Mouse (Mus musculus): Measurements from ENCODE around the gene Cirbp. TPM values are rescaled to one million over a fixed set of nuclear protein-coding genes. Genes with fewer than 3 reads are reported as not detected.
A peak's percentile ranks its signal among the peaks of the same experiment; 100 is the strongest.

The Cirbp gene
- total and polyA plus RNA-seq, 2 experiments from 2014 or later: 315 to 829 TPM

- no peak overlapping the region for H3K4me2 ChIP-seq (ENCODE audit: low read depth, low read length, poor library complexity, severe bottlenecking)
- H3K4me1 ChIP-seq (ENCODE audit: insufficient read depth, low read length): peaks cover 14% of the 10 kb centered on the region
- no peak for TF ChIP-seq CTCF (IDR thresholded peaks at IDR 0.05)
- no peaks in the 10 kb centered on the region for H3K27me3 ChIP-seq (ENCODE audit: insufficient read depth, low read length)
- no peak for ATAC-seq (ENCODE audit: low FRiP score)
- no peaks in the 10 kb centered on the region for H3K9me3 ChIP-seq (ENCODE audit: low read length)
- DNase-seq (ENCODE audit: low spot score): no peak
- WGBS: 79% methylated on average over 2 of the region's 2 CpGs
- H3K36me3 ChIP-seq (ENCODE audit: insufficient read depth, low read length): peaks cover 8% of the 10 kb centered on the region; the same call in 1 of the 2 replicates
- no peak overlapping the region for H3K4me3 ChIP-seq (ENCODE audit: low read depth, low read length)
- no peak overlapping the region for H3K27ac ChIP-seq (ENCODE audit: low read depth, low read length)
- H3K9ac ChIP-seq (replicated peaks; ENCODE audit: low read length, poor library complexity, severe bottlenecking): no peak overlapping the region
Observed at GRCm38 (mm10) chr10:80120146-80120545, 45.6 kb upstream of the Cirbp start.

- ATAC-seq (ENCODE audit: low FRiP score) (no peak), DNase-seq (ENCODE audit: low spot score) (no peak)
- H3K4me3 ChIP-seq (ENCODE audit: low read depth, low read length): no peak overlapping the region
- no peak overlapping the region for H3K27ac ChIP-seq (ENCODE audit: low read depth, low read length)
- no peak overlapping the region for H3K4me2 ChIP-seq (ENCODE audit: low read depth, low read length, poor library complexity, severe bottlenecking)
- H3K27me3 ChIP-seq (ENCODE audit: insufficient read depth, low read length): no peaks in the 10 kb centered on the region
- H3K9me3 ChIP-seq (ENCODE audit: low read length): no peaks in the 10 kb centered on the region
- TF ChIP-seq CTCF (IDR thresholded peaks at IDR 0.05): no peak
- WGBS: 87% methylated on average over 2 of the region's 2 CpGs
- H3K36me3 ChIP-seq (ENCODE audit: insufficient read depth, low read length): peaks cover 21% of the 10 kb centered on the region
- H3K9ac ChIP-seq (replicated peaks; ENCODE audit: low read length, poor library complexity, severe bottlenecking): no peak overlapping the region
- H3K4me1 ChIP-seq (ENCODE audit: insufficient read depth, low read length): peaks cover 14% of the 10 kb centered on the region
Observed at GRCm38 (mm10) chr10:80121639-80122038, 44.1 kb upstream of the Cirbp start.

- ATAC-seq (ENCODE audit: low FRiP score): no peak
- no peaks in the 10 kb centered on the region for H3K27me3 ChIP-seq (ENCODE audit: insufficient read depth, low read length)
- no peak for DNase-seq (ENCODE audit: low spot score)
- no peaks in the 10 kb centered on the region for H3K9me3 ChIP-seq (ENCODE audit: low read length)
- WGBS: 96% methylated on average over 9 of the region's 9 CpGs
- peak overlapping the region; percentile 39; the same call in 1 of the 2 replicates for H3K9ac ChIP-seq (replicated peaks; ENCODE audit: low read length, poor library complexity, severe bottlenecking)
- no peak overlapping the region for H3K4me2 ChIP-seq (ENCODE audit: low read depth, low read length, poor library complexity, severe bottlenecking)
- no peak overlapping the region for H3K4me3 ChIP-seq (ENCODE audit: low read depth, low read length)
- no peak overlapping the region for H3K27ac ChIP-seq (ENCODE audit: low read depth, low read length)
- no peaks in the 10 kb centered on the region for H3K4me1 ChIP-seq (ENCODE audit: insufficient read depth, low read length)
- H3K36me3 ChIP-seq (ENCODE audit: insufficient read depth, low read length): peaks cover 44% of the 10 kb centered on the region
- TF ChIP-seq CTCF (IDR thresholded peaks at IDR 0.05): no peak
Observed at GRCm38 (mm10) chr10:80123932-80124562, 41.7 kb upstream of the Cirbp start.

GRCm38 (mm10) chr10:80127920-80128319, 37.9 kb upstream of the Cirbp start:
- TF ChIP-seq CTCF (IDR thresholded peaks at IDR 0.05): no peak
- ATAC-seq (ENCODE audit: low FRiP score) (no peak), DNase-seq (ENCODE audit: low spot score) (no peak)
- Histone ChIP-seq H3K36me3 (ENCODE audit: insufficient read depth, low read length) (peaks cover 72% of the 10 kb centered on the region), H3K9me3 (ENCODE audit: low read length) (no peaks in the 10 kb centered on the region), H3K9ac (replicated peaks; ENCODE audit: low read length, poor library complexity, severe bottlenecking) (no peak overlapping the region), H3K4me2 (ENCODE audit: low read depth, low read length, poor library complexity, severe bottlenecking) (no peak overlapping the region), H3K27me3 (ENCODE audit: insufficient read depth, low read length) (no peaks in the 10 kb centered on the region), H3K4me1 (ENCODE audit: insufficient read depth, low read length) (0 out of 2 replicates have a peak, but pooled peaks cover 5% of the 10 kb centered on the region), H3K4me3 (ENCODE audit: low read depth, low read length) (no peak overlapping the region), H3K27ac (ENCODE audit: low read depth, low read length) (no peak overlapping the region)
- 98% methylated on average over 8 of the region's 8 CpGs for WGBS

GRCm38 (mm10) chr10:80129846-80130245, 35.9 kb upstream of the Cirbp start:
- peaks cover 88% of the 10 kb centered on the region for H3K36me3 ChIP-seq (ENCODE audit: insufficient read depth, low read length)

GRCm38 (mm10) chr10:80130403-80131031, 35.3 kb upstream of the Cirbp start:
- peaks cover 88% of the 10 kb centered on the region for H3K36me3 ChIP-seq (ENCODE audit: insufficient read depth, low read length)
- no peak overlapping the region for H3K4me3 ChIP-seq (ENCODE audit: low read depth, low read length)
- TF ChIP-seq CTCF (IDR thresholded peaks at IDR 0.05): no peak
- no peaks in the 10 kb centered on the region for H3K27me3 ChIP-seq (ENCODE audit: insufficient read depth, low read length)
- no peaks in the 10 kb centered on the region for H3K9me3 ChIP-seq (ENCODE audit: low read length)
- peak overlapping the region; percentile 67; the same call in 1 of the 2 replicates for H3K27ac ChIP-seq (ENCODE audit: low read depth, low read length)
- no peak overlapping the region for H3K9ac ChIP-seq (replicated peaks; ENCODE audit: low read length, poor library complexity, severe bottlenecking)
- no peak overlapping the region for H3K4me2 ChIP-seq (ENCODE audit: low read depth, low read length, poor library complexity, severe bottlenecking)
- DNase-seq (ENCODE audit: low spot score): no peak
- 0 out of 2 replicates have a peak, but pooled peaks cover 5% of the 10 kb centered on the region for H3K4me1 ChIP-seq (ENCODE audit: insufficient read depth, low read length)
- ATAC-seq (ENCODE audit: low FRiP score): no peak; the same call in 1 of the 2 replicates
- WGBS: 82% methylated on average over 18 of the region's 18 CpGs

More at GRCm38 (mm10) chr10:80129846-80130245, 35.9 kb upstream of the Cirbp start:
- Histone ChIP-seq H3K27me3 (ENCODE audit: insufficient read depth, low read length) (no peaks in the 10 kb centered on the region), H3K4me2 (ENCODE audit: low read depth, low read length, poor library complexity, severe bottlenecking) (no peak overlapping the region), H3K27ac (ENCODE audit: low read depth, low read length) (no peak overlapping the region), H3K9me3 (ENCODE audit: low read length) (no peaks in the 10 kb centered on the region), H3K4me3 (ENCODE audit: low read depth, low read length) (no peak overlapping the region), H3K4me1 (ENCODE audit: insufficient read depth, low read length) (0 out of 2 replicates have a peak, but pooled peaks cover 5% of the 10 kb centered on the region), H3K9ac (replicated peaks; ENCODE audit: low read length, poor library complexity, severe bottlenecking) (no peak overlapping the region)
- DNase-seq (ENCODE audit: low spot score) (no peak), ATAC-seq (ENCODE audit: low FRiP score) (no peak)
- no peak for TF ChIP-seq CTCF (IDR thresholded peaks at IDR 0.05)
- 90% methylated on average over 9 of the region's 9 CpGs for WGBS
